Mouse (Mus musculus) gastrocnemius, postnatal 25 days (tissue): ENCODE data around the gene Dmbx1. TPM values are rescaled to one million over a fixed set of nuclear protein-coding genes. Genes with fewer than 3 reads are reported as not detected.
A peak's percentile ranks its signal among the peaks of the same experiment; 100 is the strongest.

Experiments used
- DNase-seq: peaks from one replicate; pipeline ENCODE4 v3.0.0; 2022
- long read RNA-seq, 2 experiments: library from polyadenylated mRNA; stranded (forward); transcript quantifications; one replicate each; pipeline ENCODE4 v2.0.0; 2021
- total RNA-seq, 2 experiments: library from RNA; stranded (reverse); gene quantifications; 1 replicate in 1 of 2; 2 replicates in 1 of 2; pipeline ENCODE4 v1.2.3; 2021

Gene Dmbx1
- total RNA-seq, result not detected
- long read RNA-seq, experiment 1, result 0 reads
- long read RNA-seq, experiment 2, result 0 reads

- peak; percentile 17 for DNase-seq
Observed at GRCm38 (mm10) chr4:115939295-115940102, at the start of gene Dmbx1. TSS of gene Dmbx1 (minus strand) at chr4:115939926.

- DNase-seq, result no peak
Observed at GRCm38 (mm10) chr4:115989382-115989781, 49.7 kb upstream of the Dmbx1 start.

- DNase-seq, result no peak
Observed at GRCm38 (mm10) chr4:115987858-115988530, 48.3 kb upstream of the Dmbx1 start.

- no peak for DNase-seq
Observed at GRCm38 (mm10) chr4:115987436-115987835, 47.7 kb upstream of the Dmbx1 start.

GRCm38 (mm10) chr4:115984967-115985366, 45.2 kb upstream of the Dmbx1 start:
- no peak for DNase-seq

GRCm38 (mm10) chr4:115984111-115984510, 44.4 kb upstream of the Dmbx1 start:
- peak; percentile 45 for DNase-seq

GRCm38 (mm10) chr4:115980676-115981075, 41.0 kb upstream of the Dmbx1 start:
- no peak for DNase-seq

GRCm38 (mm10) chr4:115979437-115979836, 39.7 kb upstream of the Dmbx1 start:
- no peak for DNase-seq

- no peak for DNase-seq
Observed at GRCm38 (mm10) chr4:115978911-115979310, 39.2 kb upstream of the Dmbx1 start.

GRCm38 (mm10) chr4:115972543-115972942, 32.8 kb upstream of the Dmbx1 start:
- no peak for DNase-seq

GRCm38 (mm10) chr4:115964446-115964845, 24.7 kb upstream of the Dmbx1 start:
- no peak for DNase-seq

GRCm38 (mm10) chr4:115963751-115964150, 24.0 kb upstream of the Dmbx1 start:
- DNase-seq, result no peak

GRCm38 (mm10) chr4:115962671-115963412, 23.1 kb upstream of the Dmbx1 start:
- DNase-seq, result no peak

GRCm38 (mm10) chr4:115961991-115962390, 22.3 kb upstream of the Dmbx1 start:
- DNase-seq, result no peak

GRCm38 (mm10) chr4:115959546-115959945, 19.8 kb upstream of the Dmbx1 start:
- DNase-seq, result no peak

GRCm38 (mm10) chr4:115955494-115955775, 15.7 kb upstream of the Dmbx1 start:
- DNase-seq, result no peak

- no peak for DNase-seq
Observed at GRCm38 (mm10) chr4:115954656-115955493, 15.1 kb upstream of the Dmbx1 start.

GRCm38 (mm10) chr4:115953559-115953958, 13.8 kb upstream of the Dmbx1 start:
- no peak for DNase-seq

GRCm38 (mm10) chr4:115952758-115953157, 13.0 kb upstream of the Dmbx1 start:
- DNase-seq, result no peak

- DNase-seq, result no peak
Observed at GRCm38 (mm10) chr4:115943669-115944314, 4.1 kb upstream of the Dmbx1 start.

- DNase-seq, result no peak
Observed at GRCm38 (mm10) chr4:115941242-115941820, 1.6 kb upstream of the Dmbx1 start.
